Mouse (Mus musculus) megakaryocyte, embryonic 14.5 days (primary cell): ENCODE measurements around the gene Dyrk1a.

Experiments used
- FLI1 ChIP-seq: IDR thresholded peaks from 2 replicates; pipeline ENCODE4 v1.6.1; 2012; ENCODE audit warnings: low read length, inconsistent platforms, mixed read lengths
- GATA1 ChIP-seq: IDR thresholded peaks from 3 replicates; pipeline ENCODE4 v1.6.1; 2012; ENCODE audit warnings: mixed read lengths, low read length, inconsistent platforms, borderline replicate concordance

GRCm38 (mm10) chr16:94625639-94626038 is 55.8 kb downstream of the Dyrk1a start:
- TF ChIP-seq GATA1 (no peak), FLI1 (no peak)
